Mouse (Mus musculus) gastrocnemius, postnatal 36 days (tissue): Measurements from ENCODE around the gene Ubp1. TPM values are rescaled to one million over a fixed set of nuclear protein-coding genes. Genes with fewer than 3 reads are reported as not detected.
A peak's percentile ranks its signal among the peaks of the same experiment; 100 is the strongest.

Source experiments
- DNase-seq, 2 experiments: peaks; one replicate each; pipeline ENCODE4 v3.0.0; 2022
- intact Hi-C: fragments of 180-260 bp; cut with DNase I; formaldehyde crosslinking; loops from one replicate; pipeline ENCODE4 v1.15.1; 2025
- total RNA-seq, 2 experiments: library from RNA; stranded (reverse); gene quantifications; 2 replicates each; pipeline ENCODE4 v1.2.3; 2021

Ubp1 gene
- total RNA-seq, 2 experiments from 2014 or later = 17.0 to 17.6 TPM

DNA sequence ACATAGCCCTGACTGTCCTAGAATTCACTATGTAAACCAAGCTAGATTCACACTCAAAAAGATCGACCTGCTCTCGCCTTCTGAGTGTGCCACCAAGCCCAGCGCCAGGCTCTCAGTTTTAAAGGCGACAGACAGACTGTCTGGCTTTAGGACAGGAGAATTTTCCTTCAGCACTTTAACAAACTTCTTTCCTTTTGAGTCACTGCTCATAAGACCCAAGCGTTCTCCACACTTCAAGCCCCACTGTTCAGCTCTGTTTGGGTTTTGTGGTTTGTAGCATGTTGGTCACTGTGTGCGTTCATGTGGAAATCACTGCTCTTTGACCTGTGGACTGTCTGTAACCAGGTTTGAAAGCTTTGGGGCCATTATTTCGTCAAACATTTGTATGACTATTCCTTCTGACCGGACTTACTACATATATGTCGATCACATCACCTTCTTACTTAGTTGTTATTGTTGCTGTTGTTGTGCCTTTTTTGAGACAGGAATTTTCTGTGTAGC, 77.2 kb downstream of the Ubp1 start:
- intact Hi-C loops = no loop called here
- no peak for DNase-seq

DNA sequence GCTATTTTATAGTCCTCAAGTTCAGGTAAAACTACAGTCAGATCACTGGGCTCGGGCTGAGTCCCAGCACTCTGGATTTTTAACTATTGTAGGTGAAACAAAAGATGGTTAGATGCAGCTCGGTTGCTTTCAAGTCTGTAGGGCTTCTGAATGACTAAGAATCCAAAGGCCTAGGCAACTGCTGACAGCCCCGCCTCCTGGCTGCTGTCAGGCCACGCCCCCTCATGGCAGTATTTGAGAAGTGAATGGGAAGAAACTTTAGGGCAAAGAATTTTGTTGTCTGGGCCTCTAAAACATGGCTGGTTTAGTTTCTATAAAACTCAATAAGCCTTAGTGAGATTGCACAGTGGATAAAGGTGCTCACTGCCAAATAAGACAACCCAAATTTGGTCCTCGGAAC, 78.8 kb downstream of the Ubp1 start:
- intact Hi-C loops = no loop called here

GRCm38 (mm10) chr9:114011203-114011602, 80.5 kb downstream of the Ubp1 start:
- no peak for DNase-seq
- intact Hi-C loops = no loop called here

More for the DNA sequence above, 78.8 kb downstream of the Ubp1 start:
- DNase-seq = no peak

GRCm38 (mm10) chr9:114014034-114014433, 83.3 kb downstream of the Ubp1 start:
- intact Hi-C loops = no loop called here
- no peak for DNase-seq

DNA sequence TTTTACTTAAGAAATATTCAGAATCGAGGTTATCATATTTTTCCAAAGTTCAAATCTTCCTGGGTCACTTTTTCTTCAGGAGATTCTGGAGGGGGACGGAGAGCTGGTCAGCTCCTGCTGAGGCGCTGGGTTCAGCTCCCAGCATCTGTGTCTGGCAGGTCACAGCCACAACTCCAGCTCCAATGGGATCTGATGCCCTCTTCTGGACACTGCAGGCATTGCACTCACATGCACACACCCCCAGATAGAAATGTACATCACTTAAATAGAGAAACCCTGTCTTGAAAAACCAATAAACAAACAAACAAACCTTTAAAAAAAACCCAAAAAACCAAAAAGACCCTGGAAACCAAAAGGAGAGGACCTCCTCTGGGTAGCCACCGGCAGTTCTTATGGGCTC, 85.0 kb downstream of the Ubp1 start:
- intact Hi-C loops = no loop called here

GRCm38 (mm10) chr9:114016402-114016801, 85.7 kb downstream of the Ubp1 start:
- no peak for DNase-seq
- intact Hi-C loops = no loop called here

More for the DNA sequence above, 85.0 kb downstream of the Ubp1 start:
- DNase-seq = no peak

GRCm38 (mm10) chr9:114019012-114019762, 88.5 kb downstream of the Ubp1 start:
- no peak for DNase-seq
- intact Hi-C loops = no loop called here

DNA sequence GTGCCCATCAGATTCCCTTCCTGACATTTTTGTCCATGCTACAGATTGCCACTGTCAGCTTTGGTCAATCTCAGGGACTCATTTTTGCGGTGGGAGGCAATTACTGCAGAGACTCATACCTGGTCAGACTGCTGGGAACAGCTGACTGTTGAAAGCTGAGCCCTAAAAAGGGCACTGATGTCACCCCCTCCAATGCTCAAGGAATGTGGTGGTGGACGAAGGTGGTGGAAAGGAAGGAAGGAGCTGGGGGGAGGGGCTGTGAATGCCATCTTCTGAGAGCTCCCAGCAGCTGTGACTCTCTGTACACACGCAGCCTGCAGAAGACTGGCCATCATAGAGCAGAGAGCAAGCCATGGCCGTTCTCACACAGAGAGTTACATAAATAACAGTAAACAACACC, 91.4 kb downstream of the Ubp1 start:
- intact Hi-C loops = no loop called here
- no peak for DNase-seq

DNA sequence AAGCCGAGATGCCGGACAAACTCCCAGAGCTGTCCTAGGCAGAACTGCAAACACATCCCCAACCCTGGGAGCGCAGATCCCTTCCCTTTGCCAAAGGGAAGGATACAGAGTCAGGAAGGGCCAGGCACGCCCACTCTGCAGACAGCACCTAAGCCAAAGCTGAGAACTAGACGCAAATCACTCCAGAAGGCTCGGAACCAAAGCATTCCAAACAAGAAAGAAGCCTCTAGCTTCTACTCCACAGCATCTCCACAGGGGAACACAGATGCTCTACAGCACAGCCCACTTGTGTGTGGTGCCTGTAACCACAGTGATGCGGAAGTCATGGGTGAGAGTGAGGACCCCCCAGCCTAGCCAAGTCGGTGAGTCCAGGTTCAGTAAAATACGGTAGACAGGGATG, 94.4 kb downstream of the Ubp1 start:
- intact Hi-C loops = no loop called here
- no peak for DNase-seq

DNA sequence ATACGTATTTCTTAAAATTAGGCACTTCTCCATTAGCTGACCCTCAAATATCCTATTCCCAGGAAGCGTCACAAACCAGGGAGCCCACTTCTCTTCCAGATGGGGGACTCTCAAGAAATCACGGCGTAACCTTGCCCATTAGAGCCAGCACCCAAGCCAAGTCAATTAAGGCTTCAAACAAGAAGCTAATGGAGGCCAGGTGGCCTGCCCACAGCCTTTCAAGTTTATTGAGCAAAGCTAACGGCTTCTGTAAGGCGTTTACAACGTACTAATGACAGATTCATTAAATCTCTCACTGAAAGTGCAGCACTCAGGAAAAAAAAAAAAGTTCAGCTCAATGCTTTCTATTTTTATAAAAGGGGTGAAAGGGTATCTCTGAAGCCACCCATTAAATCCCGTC, 95.1 kb downstream of the Ubp1 start:
- intact Hi-C loops = no loop called here
- no peak for DNase-seq

GRCm38 (mm10) chr9:114026261-114026934, 95.7 kb downstream of the Ubp1 start:
- DNase-seq = peak; percentile 19 to 21
- intact Hi-C loops = no loop called here

Other genes starting within 250 kb of the Ubp1 start
- 10 to 100 TPM; 34.8 to 36.8 TPM for gene Pdcd6ip, start 222.7 kb upstream of the Ubp1 start, total RNA-seq
- 10 to 100 TPM; 38.9 to 46.2 TPM for gene Clasp2, start 189.5 kb upstream of the Ubp1 start, total RNA-seq
- gene Fbxl2, start 115.3 kb downstream of the Ubp1 start, total RNA-seq = under 1 TPM; 0.44 to 0.77 TPM
- gene Susd5, start 126.2 kb downstream of the Ubp1 start, total RNA-seq = under 1 TPM; 0.77 to 0.79 TPM